Mouse (Mus musculus): ENCODE results near the gene 4930469K13Rik.

DNA sequence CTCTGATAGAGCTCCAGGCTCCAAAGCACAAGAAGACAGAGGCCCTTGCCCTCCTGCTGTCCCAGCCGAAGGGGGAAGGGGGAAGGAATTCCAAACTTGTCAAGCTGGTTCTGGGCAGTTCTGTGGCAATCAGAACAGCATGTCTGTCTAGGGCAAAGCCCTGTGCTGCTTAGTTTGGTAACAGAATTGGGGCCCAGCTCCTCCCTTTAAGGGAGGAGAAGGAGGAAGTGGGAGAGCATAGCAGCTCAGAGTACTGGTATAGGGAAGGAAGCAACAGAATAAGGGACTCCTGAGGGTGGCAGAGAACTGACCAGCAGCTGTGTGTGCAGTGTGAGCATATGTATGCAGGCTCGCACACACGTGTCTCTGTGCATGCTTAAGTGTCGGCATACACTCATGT is 26.0 kb downstream of the 4930469K13Rik start:
- TF ChIP-seq CTCF (IDR thresholded peaks at IDR 0.05) (no peak), EP300 (IDR thresholded peaks at IDR 0.05) (no peak)
